Mouse (Mus musculus) ES-Bruce4 (cell line): ENCODE data around the gene Dact2.

Experiments used
- EP300 ChIP-seq: IDR thresholded peaks from 2 replicates; pipeline ENCODE4 v1.6.1; 2011; ENCODE audit warnings: low read depth, low read length; ENCODE audit not compliant: insufficient read depth
- POLR2A ChIP-seq: IDR thresholded peaks from one replicate; pipeline ENCODE4 v1.8.1; 2011; ENCODE audit warnings: low read length; ENCODE audit not compliant: insufficient read depth

- TF ChIP-seq EP300 (no peak), POLR2A (no peak)
Observed at GRCm38 (mm10) chr17:14249595-14249994, 45.5 kb upstream of the Dact2 start.
